Mouse (Mus musculus) macrophage (primary cell): ENCODE measurements around the gene Ccdc93. TPM values are rescaled to one million over a fixed set of nuclear protein-coding genes. Genes with fewer than 3 reads are reported as not detected.

Source experiments
- polyA plus RNA-seq: library from polyadenylated mRNA; stranded (reverse); fragments of 250-400 nt; gene quantifications from 3 replicates; pipeline ENCODE4 v1.2.4, GENCODE M21; 2018; ENCODE audit warnings: inconsistent platforms

Gene Ccdc93
- polyA plus RNA-seq, 1 experiment from 2014 or later, result 22.4 TPM

Other genes with a start within 250 kb of the Ccdc93 start
- gene Insig2, start 98.5 kb upstream of the Ccdc93 start, polyA plus RNA-seq, result 12.8 to 24.7 TPM (median 19.8 TPM) in 3 replicates
- not detected in 3 replicates for gene Htr5b, start 97.4 kb downstream of the Ccdc93 start, polyA plus RNA-seq
- gene Ddx18, start 136.9 kb downstream of the Ccdc93 start, polyA plus RNA-seq, result 18.0 to 51.6 TPM (median 25.3 TPM) in 3 replicates